20 mouse cellular contexts compared by ENCODE assay signal in genomic region chr5:113469231-113469630, GRCm38 (mm10). TPM values are rescaled to one million over a fixed set of nuclear protein-coding genes. Genes with fewer than 3 reads are reported as not detected.
A peak's percentile ranks its signal among the peaks of the same experiment; 100 is the strongest.
DNase-seq lines count a peak whose midpoint lies in the region; ATAC-seq and TF ChIP-seq lines count a peak whose summit lies in the region.
"Had no signal": no experiment of that assay in that cellular context is flagged by ENCODE, and none has a peak within 500 bp of the region (broad histone marks: within the 10 kb centered on the region; RNA-seq: fewer than 3 reads in every experiment).

No protein-coding gene starts in this region.

- no peaks in the 10 kb centered on the region; the same call in 1 of the 2 replicates for H3K4me1 ChIP-seq in forebrain, postnatal 0 days (ENCODE audit: insufficient read depth)
- H3K4me1 ChIP-seq in forebrain, embryonic 14.5 days (ENCODE audit: control insufficient read depth, insufficient read depth, low read length), result no peaks in the 10 kb centered on the region; the same call in 1 of the 2 replicates
- peaks cover 8% of the 10 kb centered on the region for H3K4me1 ChIP-seq in testis, adult 2 months (ENCODE audit: control insufficient read depth, insufficient read depth, low read length)

- H3K9me3 ChIP-seq in forebrain, postnatal 0 days (ENCODE audit: low read length), result no peaks in the 10 kb centered on the region
- H3K9me3 ChIP-seq in forebrain, embryonic 14.5 days (replicated peaks; ENCODE audit: control insufficient read depth, low read length), result no peaks in the 10 kb centered on the region
- H3K9me3 ChIP-seq: forebrain, embryonic 10.5 days; heart, embryonic 12.5 days; kidney, embryonic 15.5 days had no signal

- WGBS in forebrain, postnatal 0 days, result 95% methylated on average over 5 of the region's 5 CpGs
- WGBS in forebrain, embryonic 14.5 days, result 87% methylated on average over 5 of the region's 5 CpGs

- H3K27ac ChIP-seq in forebrain, postnatal 0 days (ENCODE audit: low read depth, low read length), result no peak overlapping the region
- H3K27ac ChIP-seq in forebrain, embryonic 14.5 days (ENCODE audit: low read depth, low read length), result no peak overlapping the region
- no peak overlapping the region for H3K27ac ChIP-seq in testis, adult 2 months (ENCODE audit: control insufficient read depth, insufficient read depth, low read depth, low read length)
- H3K27ac ChIP-seq: kidney, embryonic 15.5 days had no signal

- no peak for DNase-seq in forebrain, postnatal 0 days
- no peak for DNase-seq in forebrain, embryonic 14.5 days (ENCODE audit: low spot score)
- DNase-seq in testis, postnatal 10 days (ENCODE audit: low spot score), result no peak
- DNase-seq in layer of hippocampus, postnatal 25 days (ENCODE audit: extremely low spot score in 1 of 2, low spot score in 1 of 2), result no peak
- DNase-seq in layer of hippocampus, adult 11-12 months (ENCODE audit: low spot score), result no peak
- DNase-seq in adrenal gland, postnatal 14 days, result no peak
- DNase-seq: cerebellum, adult 11 months; cerebellum, postnatal 14 days; gastrocnemius, postnatal 36 days; liver; liver, postnatal 0 days; lung, postnatal 36 days; thymus, adult 18-20 months had no signal

- no peaks in the 10 kb centered on the region for H3K27me3 ChIP-seq in forebrain, postnatal 0 days (ENCODE audit: insufficient read depth, low read length)
- 0 out of 2 replicates have a peak, but pooled peaks cover 3% of the 10 kb centered on the region for H3K27me3 ChIP-seq in forebrain, embryonic 14.5 days (replicated peaks; ENCODE audit: control insufficient read depth, insufficient read depth, low read length)
- no peaks in the 10 kb centered on the region for H3K27me3 ChIP-seq in testis, adult 2 months (ENCODE audit: control insufficient read depth, insufficient read depth, low read length)
- H3K27me3 ChIP-seq: kidney, embryonic 15.5 days had no signal

- H3K4me3 ChIP-seq in forebrain, postnatal 0 days (ENCODE audit: low read depth, low read length), result no peak overlapping the region
- H3K4me3 ChIP-seq in forebrain, embryonic 14.5 days (ENCODE audit: low read depth, low read length), result no peak overlapping the region
- peak overlapping the region; percentile 33; the same call in 1 of the 2 replicates for H3K4me3 ChIP-seq in testis, adult 2 months (ENCODE audit: control insufficient read depth, low read depth, low read length)
- H3K4me3 ChIP-seq: forebrain, embryonic 10.5 days; heart, embryonic 12.5 days; kidney, embryonic 15.5 days had no signal

- TF ChIP-seq CTCF in forebrain, postnatal 0 days (IDR thresholded peaks at IDR 0.05; ENCODE audit: low read depth), result no peak
- TF ChIP-seq CTCF in testis, adult 2 months (IDR thresholded peaks at IDR 0.05; ENCODE audit: control insufficient read depth, insufficient read depth, insufficient replicate concordance, low read depth, low read length), result no peak

- H3K9ac ChIP-seq in forebrain, postnatal 0 days, result no peak overlapping the region
- H3K9ac ChIP-seq in forebrain, embryonic 14.5 days (ENCODE audit: low read length), result no peak overlapping the region
- H3K9ac ChIP-seq: heart, embryonic 12.5 days; kidney, embryonic 15.5 days; liver, postnatal 0 days had no signal

- TF ChIP-seq POLR2A in testis, adult 2 months (IDR thresholded peaks at IDR 0.05; ENCODE audit: control insufficient read depth, low read depth, low read length), result no peak

- ATAC-seq in forebrain, postnatal 0 days, result 0 out of 2 replicates have a peak, but pooled peaks have one; percentile 21
- ATAC-seq in forebrain, embryonic 14.5 days, result no peak; the same call in 1 of the 2 replicates
- ATAC-seq in granulocyte monocyte progenitor cell, adult 5-6 weeks (replicated peaks; ENCODE audit: poor library complexity, severe bottlenecking), result peak; percentile 17; the same call in 1 of the 2 replicates
- ATAC-seq: inflammation-experienced regulatory T-cells, adult 6 months; liver, postnatal 0 days had no signal

- no peak overlapping the region for H3K4me2 ChIP-seq in forebrain, postnatal 0 days (ENCODE audit: low read depth)
- H3K4me2 ChIP-seq in forebrain, embryonic 14.5 days (ENCODE audit: low read length), result no peak overlapping the region
- H3K4me2 ChIP-seq: heart, embryonic 12.5 days; kidney, embryonic 15.5 days had no signal

- no peaks in the 10 kb centered on the region for H3K36me3 ChIP-seq in forebrain, postnatal 0 days (ENCODE audit: insufficient read depth)
- H3K36me3 ChIP-seq in forebrain, embryonic 14.5 days (ENCODE audit: control insufficient read depth, insufficient read depth, low read length), result no peaks in the 10 kb centered on the region
- no peaks in the 10 kb centered on the region for H3K36me3 ChIP-seq in testis, adult 2 months (ENCODE audit: control insufficient read depth, insufficient read depth, low read length)
- H3K36me3 ChIP-seq: forebrain, embryonic 10.5 days; G1E; heart, embryonic 12.5 days; kidney, embryonic 15.5 days had no signal

RNA-seq across cellular contexts. Expression of gene Wscd2, which starts 20.9 kb away (rescaled TPM):
- 24.4 and 25.1 TPM in 2 replicates for total RNA-seq in forebrain, postnatal 0 days (2014; rRNA removed)
- 8.1 and 10.2 TPM in 2 replicates for polyA plus RNA-seq in forebrain, postnatal 0 days (2015; fragmentation: Nextera tagmentation; extraction: Ambion mirVana)
- 3.4 and 5.3 TPM in 2 replicates for polyA plus RNA-seq in forebrain, embryonic 14.5 days (2014; fragmentation: Nextera tagmentation; extraction: Ambion mirVana)
- polyA plus RNA-seq in testis, adult 2 months (2012; rRNA removed), result 10.3 and 13.6 TPM in 2 replicates
- not detected in 2 replicates for total RNA-seq in granulocyte monocyte progenitor cell, adult 5-6 weeks (2014; fragmentation: Nextera tagmentation)
- not detected in 2 replicates for total RNA-seq in granulocyte monocyte progenitor cell, adult 5-6 weeks (2017)
- 10 to 100 TPM; 84.5 to 89.7 TPM for total RNA-seq in layer of hippocampus, postnatal 25 days (2021)
- 5.1 and 6.5 TPM in 2 replicates for total RNA-seq in adrenal gland, postnatal 14 days (2021)
- polyA plus RNA-seq: G1E; liver, postnatal 0 days had no signal
